Mouse (Mus musculus) adrenal gland, adult (tissue): ENCODE results near the gene Atp10a.

Experiments
- DNase-seq, 2 experiments: peaks; one replicate each; pipeline ENCODE4 v3.0.0; 2022 to 2023; ENCODE audit warnings: low spot score in 1 of 2; ENCODE audit not compliant: inconsistent age in 2 of 2

The Atp10a gene

GRCm38 (mm10) chr7:58690069-58690923, 34.3 kb downstream of the Atp10a start:
- DNase-seq = no peak

GRCm38 (mm10) chr7:58690997-58691596, 35.1 kb downstream of the Atp10a start:
- no peak for DNase-seq

GRCm38 (mm10) chr7:58692704-58693103, 36.7 kb downstream of the Atp10a start:
- DNase-seq = peak in 1 of 2 experiments; percentile 62

DNA sequence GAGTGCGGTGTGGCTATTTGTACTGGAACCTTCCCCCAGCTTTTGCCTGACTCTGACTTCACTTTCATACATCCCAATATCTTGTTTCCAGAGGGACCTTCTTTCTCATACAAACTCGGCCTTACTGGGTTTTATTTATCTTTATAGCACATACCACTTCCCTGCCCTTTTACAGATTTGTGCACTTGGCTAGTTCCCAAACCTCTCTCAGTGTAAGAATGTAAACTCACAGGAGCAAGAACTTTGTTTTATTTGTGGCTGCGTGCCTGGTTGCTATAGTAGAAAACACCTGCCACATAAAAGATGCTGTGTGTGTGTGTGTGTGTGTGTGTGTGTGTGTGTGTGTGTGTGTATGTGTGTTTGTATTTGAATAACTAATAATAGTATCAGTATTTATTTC, 37.4 kb downstream of the Atp10a start:
- DNase-seq = no peak

- no peak for DNase-seq
These were observed 39.7 kb downstream of the Atp10a start for GRCm38 (mm10) chr7:58695661-58696060.

- DNase-seq = no peak
These were observed 41.1 kb downstream of the Atp10a start for GRCm38 (mm10) chr7:58697092-58697491.

GRCm38 (mm10) chr7:58698738-58699442, 42.9 kb downstream of the Atp10a start:
- no peak for DNase-seq

DNA sequence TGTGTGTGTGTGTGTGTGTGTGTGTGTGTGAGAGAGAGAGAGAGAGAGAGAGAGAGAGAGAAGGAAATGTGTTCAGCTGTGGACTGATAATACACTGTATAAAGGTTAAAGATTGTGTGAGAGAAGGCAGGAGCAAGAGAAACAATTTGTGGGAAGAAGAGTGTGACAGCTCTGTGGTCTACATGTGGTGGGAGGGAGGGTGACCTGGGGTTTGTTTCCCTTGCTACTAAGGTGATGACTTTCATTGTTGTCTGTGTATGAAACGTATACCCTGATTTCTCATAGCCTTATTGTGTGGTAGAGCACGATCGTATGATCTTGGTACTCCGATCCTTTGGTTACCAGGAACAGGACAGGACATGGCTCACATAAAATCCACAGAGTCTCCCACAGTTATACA, 45.3 kb downstream of the Atp10a start:
- no peak for DNase-seq

GRCm38 (mm10) chr7:58705158-58705557, 49.2 kb downstream of the Atp10a start:
- DNase-seq = no peak

DNA sequence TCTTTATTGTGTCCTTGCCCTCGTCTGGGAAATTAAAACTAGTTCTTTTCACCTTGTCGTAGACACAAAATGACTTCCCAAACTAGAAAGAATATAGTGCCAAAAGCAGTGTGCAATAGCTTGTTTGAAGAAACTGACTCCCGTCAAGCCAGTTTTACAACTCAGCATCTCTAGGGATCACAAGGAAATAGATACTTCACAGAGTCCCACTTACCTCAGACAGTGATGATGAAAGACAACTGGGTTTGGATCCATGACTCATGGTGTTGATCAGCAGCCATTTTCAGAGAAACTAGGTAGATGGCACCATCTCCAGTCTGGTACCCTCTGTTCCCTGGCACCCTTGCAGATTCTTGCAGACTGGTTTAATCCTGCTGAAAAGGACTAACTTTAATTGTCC, 53.3 kb downstream of the Atp10a start:
- DNase-seq = peak in 1 of 2 experiments; percentile 37

DNA sequence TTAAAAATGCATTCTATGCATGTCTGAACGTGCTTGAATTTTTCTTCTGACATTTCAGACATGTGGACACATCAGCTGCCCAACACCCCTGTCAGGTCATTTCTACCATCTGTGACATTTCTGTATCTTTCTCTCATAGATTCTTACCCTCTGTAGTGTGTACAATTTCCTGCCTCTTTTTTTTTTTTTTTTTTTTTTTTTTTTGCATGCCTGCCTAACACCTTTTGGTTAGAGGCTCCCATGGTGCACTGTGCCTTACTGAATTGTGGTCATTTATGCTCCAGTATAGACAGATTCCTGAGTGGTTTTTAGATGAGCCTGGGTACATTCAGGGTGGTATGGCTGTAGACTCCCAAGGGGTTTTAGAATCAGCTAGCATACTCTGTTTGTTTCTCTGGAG, 54.3 kb downstream of the Atp10a start:
- DNase-seq = no peak

DNA sequence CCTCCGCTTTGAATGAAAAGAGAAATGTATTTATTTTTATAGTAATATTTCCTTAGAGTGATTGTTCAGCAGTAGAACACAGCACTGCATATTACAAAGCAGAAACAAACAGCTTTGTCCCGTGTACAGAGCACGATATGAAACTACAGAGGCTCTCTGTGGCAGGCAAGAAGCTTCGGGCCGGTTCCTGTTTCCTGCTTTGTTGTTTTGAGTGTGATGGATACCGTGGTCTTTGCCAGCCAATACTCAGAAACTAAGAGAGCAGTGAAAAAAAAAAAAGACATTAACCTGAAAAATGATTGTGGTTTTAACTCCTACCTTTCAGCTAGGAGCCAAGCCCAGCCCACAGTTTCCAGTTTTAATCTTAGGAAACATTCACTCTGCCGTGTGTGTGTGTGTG, 55.8 kb downstream of the Atp10a start:
- DNase-seq = no peak

DNA sequence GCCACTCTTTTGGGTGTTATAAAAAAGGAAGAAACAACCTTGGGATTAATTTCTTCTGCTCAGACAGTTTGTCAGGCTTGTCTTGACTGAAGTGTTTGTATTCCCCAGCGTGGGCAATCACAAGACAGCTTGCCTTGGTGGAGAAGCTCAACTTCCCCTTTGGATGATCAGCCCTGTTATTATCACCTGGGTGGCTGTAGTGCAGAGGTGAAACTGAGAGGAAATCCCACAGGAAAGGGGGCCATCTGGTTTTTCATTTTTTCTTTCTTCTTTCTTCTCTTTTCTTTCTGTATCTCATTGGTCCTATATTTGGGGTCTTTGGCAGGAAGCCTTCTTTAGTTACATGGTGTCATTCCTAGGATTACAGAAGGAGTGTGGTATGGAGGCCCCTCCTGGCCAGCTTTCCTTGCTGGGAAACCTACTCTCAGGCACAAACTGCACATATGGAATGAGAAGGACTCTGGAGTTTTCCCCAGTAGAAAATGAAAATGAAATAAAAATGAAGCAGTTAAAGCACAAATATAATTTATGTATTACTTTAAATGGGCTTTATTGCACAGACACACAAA, 59.7 kb downstream of the Atp10a start:
- no peak for DNase-seq

DNA sequence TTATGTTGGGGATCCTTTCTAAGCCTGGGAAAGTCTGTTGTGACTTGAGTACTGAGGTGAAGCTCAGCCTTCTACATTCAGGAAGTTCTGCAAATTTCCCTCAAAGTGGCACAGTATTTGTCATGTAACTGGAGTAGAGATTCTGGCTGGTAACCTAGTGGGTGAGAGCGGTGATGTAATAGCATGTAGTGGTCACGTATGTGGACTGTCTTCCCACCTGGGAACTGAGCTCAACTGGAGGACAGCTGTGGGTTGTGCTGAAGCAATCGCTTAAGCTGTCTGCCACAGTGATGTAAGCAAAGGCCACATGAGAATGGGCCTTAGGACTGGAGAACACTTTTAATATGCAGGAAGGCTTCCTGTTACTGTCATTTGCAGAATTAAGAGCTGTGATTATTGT, 60.7 kb downstream of the Atp10a start:
- no peak for DNase-seq

DNA sequence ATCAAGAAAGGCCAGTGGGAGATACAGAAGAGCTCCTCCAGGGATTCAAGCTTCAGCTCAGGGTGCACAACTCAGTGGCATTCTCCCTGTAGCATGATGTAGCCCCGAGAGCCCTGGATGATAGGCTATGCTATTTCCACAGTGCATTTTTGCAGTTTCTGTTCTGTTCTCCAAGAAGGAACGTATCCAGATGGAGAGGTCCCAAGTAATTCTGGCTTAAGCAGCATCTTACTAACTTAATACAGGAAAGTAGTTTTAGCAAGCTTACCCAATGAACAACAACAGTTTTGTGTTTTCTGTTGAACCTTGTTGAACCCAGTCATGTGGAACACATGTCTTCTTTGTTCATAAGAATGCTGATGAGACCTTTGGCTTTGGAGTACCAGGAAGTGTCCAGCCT, 62.6 kb downstream of the Atp10a start:
- no peak for DNase-seq

DNA sequence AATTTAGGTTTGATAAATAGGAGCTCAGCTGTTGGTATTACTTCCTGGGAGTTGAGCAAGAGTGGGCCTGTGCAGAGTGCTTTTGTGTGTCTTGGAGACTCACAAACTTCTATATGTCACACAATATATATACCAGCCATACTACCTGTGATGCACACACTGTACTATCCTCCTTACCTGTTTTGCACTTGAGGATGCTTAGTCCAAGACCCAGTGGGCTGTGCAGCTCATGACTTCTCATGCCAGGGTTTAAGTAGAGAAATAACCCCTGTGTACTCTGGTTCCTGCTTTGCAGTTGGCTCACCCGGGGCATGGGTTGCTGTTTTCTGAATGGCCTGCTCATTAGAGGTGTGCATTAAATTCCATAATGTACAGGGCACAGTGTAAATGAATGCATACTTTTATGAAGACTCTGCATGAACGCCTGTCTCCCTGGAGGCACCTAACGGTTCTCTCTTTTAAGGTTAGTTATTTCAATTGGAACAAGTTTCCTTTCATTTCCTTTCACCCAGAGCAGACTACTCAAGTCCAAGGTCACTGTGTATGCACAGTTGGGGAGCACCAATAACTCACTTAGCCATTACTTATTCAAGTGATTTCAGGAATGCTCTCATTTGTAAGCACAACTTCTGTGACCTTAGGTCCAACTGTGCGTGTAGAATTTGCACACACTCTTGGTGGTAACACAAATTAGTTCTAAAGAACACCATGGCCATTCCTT, 63.4 kb downstream of the Atp10a start:
- DNase-seq = peak in 1 of 2 experiments; percentile 62

GRCm38 (mm10) chr7:58722250-58722649, 66.3 kb downstream of the Atp10a start:
- DNase-seq = no peak

DNA sequence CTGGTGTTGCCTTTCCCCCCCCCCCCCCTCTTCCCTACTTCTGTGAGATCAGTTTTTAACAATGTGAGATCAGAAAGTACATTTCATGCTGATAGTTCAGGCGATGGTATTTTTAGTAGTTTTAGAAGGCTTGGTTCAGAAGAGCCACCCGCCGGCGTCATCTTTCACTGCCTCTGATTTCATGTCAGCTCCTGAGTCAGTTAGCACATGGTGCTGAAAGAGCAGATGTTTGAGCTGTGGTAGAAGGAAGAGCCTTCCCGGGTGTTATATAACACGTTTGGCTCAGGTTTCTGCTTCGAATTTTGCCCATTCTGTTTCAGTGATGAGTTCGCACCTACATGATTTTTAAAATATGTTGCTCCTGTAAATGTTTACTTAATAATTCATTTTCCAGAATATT, 74.2 kb downstream of the Atp10a start:
- DNase-seq = peak in 1 of 2 experiments; percentile 63

- DNase-seq = no peak
These were observed 74.9 kb downstream of the Atp10a start for GRCm38 (mm10) chr7:58730831-58731230.

- DNase-seq = peak in 1 of 2 experiments; percentile 44
These were observed 76.4 kb downstream of the Atp10a start for GRCm38 (mm10) chr7:58732406-58732805.

DNA sequence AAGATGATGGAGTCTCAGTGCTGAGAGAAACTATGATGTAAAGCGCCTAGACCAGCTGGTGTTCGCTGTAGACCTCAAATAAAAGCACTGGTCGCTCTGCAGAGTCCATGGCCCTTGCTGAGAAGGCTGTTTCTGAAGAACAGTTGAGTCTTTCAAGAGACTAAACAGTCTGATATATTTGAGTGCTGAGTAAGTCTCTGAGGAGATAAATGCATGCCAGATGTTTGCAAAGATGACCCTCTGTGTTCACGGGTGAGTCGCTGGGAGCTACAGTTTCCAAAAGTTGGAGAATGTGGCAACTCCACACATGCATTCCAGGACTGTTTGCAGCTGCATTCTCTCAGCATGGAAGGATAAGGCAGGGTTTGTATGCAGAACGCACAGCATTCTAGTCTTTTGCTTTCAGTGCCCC, 77.5 kb downstream of the Atp10a start:
- peak in 1 of 2 experiments; percentile 43 for DNase-seq
